ENCODE assay signal across 10 mouse cellular contexts in genomic region chr17:31747563-31747962, GRCm38 (mm10).
DNase-seq lines count a peak whose midpoint lies in the region; ATAC-seq lines count a peak whose summit lies in the region.
"Had no signal": no experiment of that assay in that cellular context is flagged by ENCODE, and none has a peak within 500 bp of the region (broad histone marks: within the 10 kb centered on the region; RNA-seq: fewer than 3 reads in every experiment).

No protein-coding gene starts in this region.

- H3K4me1 ChIP-seq in liver, embryonic 12.5 days = peaks cover 29% of the 10 kb centered on the region
- peaks cover 6% of the 10 kb centered on the region; the same call in 1 of the 2 replicates for H3K4me1 ChIP-seq in forebrain, embryonic 15.5 days

- H3K27me3 ChIP-seq in liver, embryonic 12.5 days (replicated peaks) = no peaks in the 10 kb centered on the region
- no peaks in the 10 kb centered on the region for H3K27me3 ChIP-seq in forebrain, embryonic 15.5 days
- H3K27me3 ChIP-seq: Patski had no signal

- peak; percentile 68 for ATAC-seq in liver, embryonic 12.5 days
- no peak for ATAC-seq in forebrain, embryonic 15.5 days (replicated peaks)

- no peak overlapping the region for H3K9ac ChIP-seq in liver, embryonic 12.5 days
- no peak overlapping the region for H3K9ac ChIP-seq in forebrain, embryonic 15.5 days (replicated peaks)

- no peaks in the 10 kb centered on the region for H3K36me3 ChIP-seq in liver, embryonic 12.5 days
- no peaks in the 10 kb centered on the region for H3K36me3 ChIP-seq in forebrain, embryonic 15.5 days

- no peak overlapping the region for H3K4me2 ChIP-seq in liver, embryonic 12.5 days
- no peak overlapping the region for H3K4me2 ChIP-seq in forebrain, embryonic 15.5 days (replicated peaks)

- H3K4me3 ChIP-seq in liver, embryonic 12.5 days = no peak overlapping the region
- H3K4me3 ChIP-seq in forebrain, embryonic 15.5 days = no peak overlapping the region

- peak overlapping the region; percentile 53; the same call in 1 of the 2 replicates for H3K27ac ChIP-seq in liver, embryonic 12.5 days
- no peak overlapping the region for H3K27ac ChIP-seq in forebrain, embryonic 15.5 days (replicated peaks)

- intact Hi-C loops in left cerebral cortex, postnatal 4 days (cut with DNase I) = no loop called here

- peak; percentile 33 for DNase-seq in adrenal gland, adult 2 months
- DNase-seq in adrenal gland, adult 18-20 months (ENCODE audit: low spot score in 2 of 2) = no peak
- peak; percentile 41 for DNase-seq in urinary bladder, postnatal 14 days (ENCODE audit: low spot score)
- no peak for DNase-seq in urinary bladder, adult 2 months (ENCODE audit: low spot score)
- no peak for DNase-seq in embryo, embryonic 10.5 days (ENCODE audit: low spot score)
- no peak for DNase-seq in left cerebral cortex, postnatal 4 days
- DNase-seq: gastrocnemius, postnatal 14 days had no signal

- no peaks in the 10 kb centered on the region for H3K9me3 ChIP-seq in liver, embryonic 12.5 days (replicated peaks)
- no peaks in the 10 kb centered on the region for H3K9me3 ChIP-seq in forebrain, embryonic 15.5 days

- WGBS in liver, embryonic 12.5 days (ENCODE audit: insufficient replicate concordance) = 43% methylated on average over 2 of the region's 2 CpGs
- 86% methylated on average over 2 of the region's 2 CpGs for WGBS in forebrain, embryonic 15.5 days

Comparison
In these comparisons a context has a peak if more than half of its experiments do, and no peak if none do; other contexts are left out.
1. DNase-seq: peak in adrenal gland, adult 2 months (single experiment) and urinary bladder, postnatal 14 days (single experiment); none in adrenal gland, adult 18-20 months (0 of 2), urinary bladder, adult 2 months (single experiment), embryo, embryonic 10.5 days (single experiment) and left cerebral cortex, postnatal 4 days (single experiment).